Mouse (Mus musculus) hindbrain, embryonic 14.5 days (tissue): ENCODE data around the gene Vat1. TPM values are rescaled to one million over a fixed set of nuclear protein-coding genes. Genes with fewer than 3 reads are reported as not detected.

Source experiments
- ATAC-seq: fragments of 200-750 bp; cut with Nextera tagmentation; 2 replicates; pipeline ENCODE4 v1.8.0; 2017; ENCODE audit warnings: moderate number of reproducible peaks, mild to moderate bottlenecking, moderate TSS enrichment, moderate library complexity; ENCODE audit not compliant: low FRiP score
- DNase-seq: peaks from one replicate; pipeline ENCODE4 v3.0.0-alpha.2; 2015; ENCODE audit warnings: low spot score
- H3K27ac ChIP-seq: fragments of 300-500 bp; sonication (generic); 2 replicates; pipeline ENCODE4 v1.5.1; 2014; ENCODE audit warnings: mild to moderate bottlenecking, moderate library complexity
- H3K27me3 ChIP-seq: fragments of 300-500 bp; sonication (generic); 2 replicates; pipeline ENCODE4 v1.6.1; 2014; ENCODE audit warnings: mild to moderate bottlenecking, low read length, mixed read lengths; ENCODE audit not compliant: control insufficient read depth, insufficient read depth
- H3K36me3 ChIP-seq: fragments of 300-500 bp; sonication (generic); replicated peaks from 2 replicates; pipeline ENCODE4 v1.6.1; 2014; ENCODE audit not compliant: control insufficient read depth, insufficient read depth
- H3K4me1 ChIP-seq: fragments of 300-500 bp; sonication (generic); replicated peaks from 2 replicates; pipeline ENCODE4 v1.6.1; 2014; ENCODE audit warnings: antibody characterized with exemption, low read length, mixed read lengths; ENCODE audit not compliant: control insufficient read depth, insufficient read depth
- H3K4me2 ChIP-seq: fragments of 300-500 bp; sonication (generic); replicated peaks from 2 replicates; pipeline ENCODE4 v1.6.1; 2014; ENCODE audit warnings: mild to moderate bottlenecking, moderate library complexity
- H3K4me3 ChIP-seq: fragments of 300-500 bp; sonication (generic); replicated peaks from 2 replicates; pipeline ENCODE4 v1.5.1; 2014; ENCODE audit warnings: mild to moderate bottlenecking, low read length
- H3K9ac ChIP-seq: fragments of 300-500 bp; sonication (generic); 2 replicates; pipeline ENCODE4 v1.6.1; 2014
- H3K9me3 ChIP-seq: fragments of 300-500 bp; sonication (generic); 2 replicates; pipeline ENCODE4 v1.6.1; 2016; ENCODE audit warnings: low read length; ENCODE audit not compliant: control insufficient read depth
- WGBS: fragments of 180-500 bp; shearing (Covaris S2); extraction: QIAGEN DNeasy Blood & Tissue Kit; methylation state at CpG from one replicate; pipeline ENCODE4 v1.1.7; 2014; 5-methylcytosine and 5-hydroxymethylcytosine counted together
- polyA plus RNA-seq: library from polyadenylated mRNA; unstranded; fragments of >200 nt; fragmentation: Nextera tagmentation; extraction: Ambion mirVana; gene quantifications from 2 replicates; pipeline ENCODE4 v1.2.1, GENCODE M21; 2014

Gene Vat1
- polyA plus RNA-seq, 1 experiment from 2014 or later = 99.9 TPM

GRCm38 (mm10) chr11:101462141-101462540 is 3.9 kb downstream of the Vat1 start:
- H3K36me3 ChIP-seq = peaks cover 60% of the 10 kb centered on the region
- H3K9ac ChIP-seq = peak overlapping the region; percentile 84; the same call in 1 of the 2 replicates
- no peak overlapping the region for H3K4me3 ChIP-seq
- no peaks in the 10 kb centered on the region for H3K27me3 ChIP-seq
- ATAC-seq (no peak), DNase-seq (no peak)
- H3K27ac ChIP-seq = peak overlapping the region; percentile 51; the same call in 1 of the 2 replicates
- H3K9me3 ChIP-seq = no peaks in the 10 kb centered on the region
- peaks cover 34% of the 10 kb centered on the region for H3K4me1 ChIP-seq
- peak overlapping the region; percentile 80 for H3K4me2 ChIP-seq
- 54% methylated on average over 14 of the region's 14 CpGs for WGBS

- WGBS = 88% methylated on average over 15 of the region's 15 CpGs
Measured at GRCm38 (mm10) chr11:101460321-101460720, 5.7 kb downstream of the Vat1 start.

GRCm38 (mm10) chr11:101459716-101460115 is 6.3 kb downstream of the Vat1 start:
- ATAC-seq (no peak), DNase-seq (no peak)
- Histone ChIP-seq H3K4me2 (no peak overlapping the region), H3K9me3 (no peaks in the 10 kb centered on the region), H3K36me3 (peaks cover 70% of the 10 kb centered on the region), H3K4me3 (no peak overlapping the region), H3K4me1 (peaks cover 27% of the 10 kb centered on the region), H3K27me3 (no peaks in the 10 kb centered on the region), H3K27ac (no peak overlapping the region), H3K9ac (no peak overlapping the region)
- whole genome bisulfite sequencing = 44% methylated on average over 4 of the region's 6 CpGs

More at GRCm38 (mm10) chr11:101460321-101460720, 5.7 kb downstream of the Vat1 start:
- ATAC-seq (no peak), DNase-seq (no peak)
- Histone ChIP-seq H3K36me3 (peaks cover 70% of the 10 kb centered on the region), H3K9ac (no peak overlapping the region), H3K4me2 (no peak overlapping the region), H3K27me3 (no peaks in the 10 kb centered on the region), H3K4me1 (peaks cover 27% of the 10 kb centered on the region), H3K27ac (no peak overlapping the region), H3K9me3 (no peaks in the 10 kb centered on the region), H3K4me3 (no peak overlapping the region)

GRCm38 (mm10) chr11:101458217-101458616 is 7.8 kb downstream of the Vat1 start:
- WGBS = 88% methylated on average over 12 of the region's 12 CpGs
- no peak overlapping the region for H3K9ac ChIP-seq
- peaks cover 70% of the 10 kb centered on the region for H3K36me3 ChIP-seq

GRCm38 (mm10) chr11:101457631-101458030 is 8.4 kb downstream of the Vat1 start:
- ATAC-seq (0 out of 2 replicates have a peak, but pooled peaks have one; percentile 26), DNase-seq (no peak)
- H3K4me1 ChIP-seq = peaks cover 6% of the 10 kb centered on the region
- no peak overlapping the region for H3K27ac ChIP-seq
- H3K36me3 ChIP-seq = peaks cover 65% of the 10 kb centered on the region
- no peak overlapping the region for H3K9ac ChIP-seq
- 94% methylated on average over 9 of the region's 9 CpGs for whole genome bisulfite sequencing
- H3K4me3 ChIP-seq = no peak overlapping the region
- H3K9me3 ChIP-seq = no peaks in the 10 kb centered on the region
- no peak overlapping the region for H3K4me2 ChIP-seq
- no peaks in the 10 kb centered on the region for H3K27me3 ChIP-seq

More at GRCm38 (mm10) chr11:101458217-101458616, 7.8 kb downstream of the Vat1 start:
- Histone ChIP-seq H3K4me3 (no peak overlapping the region), H3K4me1 (peaks cover 12% of the 10 kb centered on the region), H3K27ac (no peak overlapping the region), H3K9me3 (no peaks in the 10 kb centered on the region), H3K4me2 (no peak overlapping the region), H3K27me3 (no peaks in the 10 kb centered on the region)
- no peak for ATAC-seq
- DNase-seq = no peak

GRCm38 (mm10) chr11:101455627-101456026 is 10.4 kb downstream of the Vat1 start:
- Histone ChIP-seq H3K36me3 (peaks cover 45% of the 10 kb centered on the region), H3K27me3 (no peaks in the 10 kb centered on the region), H3K27ac (no peak overlapping the region), H3K9ac (no peak overlapping the region), H3K4me3 (no peak overlapping the region), H3K9me3 (no peaks in the 10 kb centered on the region), H3K4me1 (no peaks in the 10 kb centered on the region), H3K4me2 (no peak overlapping the region)
- 89% methylated on average over 7 of the region's 7 CpGs for WGBS
- ATAC-seq (no peak), DNase-seq (no peak)

GRCm38 (mm10) chr11:101454702-101455101 is 11.3 kb downstream of the Vat1 start:
- Histone ChIP-seq H3K9ac (no peak overlapping the region), H3K27ac (no peak overlapping the region), H3K4me1 (no peaks in the 10 kb centered on the region), H3K36me3 (peaks cover 35% of the 10 kb centered on the region), H3K27me3 (no peaks in the 10 kb centered on the region), H3K4me2 (no peak overlapping the region), H3K9me3 (no peaks in the 10 kb centered on the region), H3K4me3 (no peak overlapping the region)
- peak; percentile 38; the same call in 1 of the 2 replicates for ATAC-seq
- no peak for DNase-seq
- 31% methylated on average over 6 of the region's 6 CpGs for WGBS

GRCm38 (mm10) chr11:101452093-101452774 is 13.8 kb downstream of the Vat1 start:
- Histone ChIP-seq H3K36me3 (peaks cover 11% of the 10 kb centered on the region; the same call in 1 of the 2 replicates), H3K27me3 (no peaks in the 10 kb centered on the region), H3K9ac (no peak overlapping the region; the same call in 1 of the 2 replicates), H3K4me1 (no peaks in the 10 kb centered on the region), H3K4me2 (no peak overlapping the region), H3K4me3 (no peak overlapping the region), H3K27ac (no peak overlapping the region), H3K9me3 (no peaks in the 10 kb centered on the region)
- DNase-seq = no peak
- 78% methylated on average over 10 of the region's 10 CpGs for WGBS
- ATAC-seq = no peak

GRCm38 (mm10) chr11:101451536-101451935 is 14.5 kb downstream of the Vat1 start:
- 96% methylated on average over 10 of the region's 10 CpGs for WGBS
- Histone ChIP-seq H3K36me3 (peaks cover 5% of the 10 kb centered on the region; the same call in 1 of the 2 replicates), H3K9ac (no peak overlapping the region), H3K4me2 (no peak overlapping the region), H3K27ac (no peak overlapping the region), H3K4me1 (no peaks in the 10 kb centered on the region), H3K4me3 (no peak overlapping the region), H3K9me3 (no peaks in the 10 kb centered on the region), H3K27me3 (no peaks in the 10 kb centered on the region)
- DNase-seq (no peak), ATAC-seq (no peak)
